Comparison of ENCODE assay signal across 10 mouse cellular contexts in genomic region chr19:40511100-40511439, GRCm38 (mm10). TPM values are rescaled to one million over a fixed set of nuclear protein-coding genes. Genes with fewer than 3 reads are reported as not detected.
DNase-seq lines count a peak whose midpoint lies in the region; ATAC-seq and TF ChIP-seq lines count a peak whose summit lies in the region.
"Had no signal": no experiment of that assay in that cellular context is flagged by ENCODE, and none has a peak within 500 bp of the region (broad histone marks: within the 10 kb centered on the region; RNA-seq: fewer than 3 reads in every experiment).

No protein-coding gene starts in this region.

- H3K27me3 ChIP-seq in heart, embryonic 13.5 days (replicated peaks), result no peaks in the 10 kb centered on the region
- no peaks in the 10 kb centered on the region for H3K27me3 ChIP-seq in ES-Bruce4 (ENCODE audit: control insufficient read depth, insufficient read depth, low read length, poor library complexity, severe bottlenecking)
- H3K27me3 ChIP-seq in forebrain, embryonic 15.5 days, result no peaks in the 10 kb centered on the region
- no peaks in the 10 kb centered on the region for H3K27me3 ChIP-seq in liver, embryonic 16.5 days (ENCODE audit: control insufficient read depth, insufficient read depth, low read depth, low read length)

- peak overlapping the region; percentile 92 for H3K4me2 ChIP-seq in heart, embryonic 13.5 days
- H3K4me2 ChIP-seq in forebrain, embryonic 15.5 days (replicated peaks), result peak overlapping the region; percentile 68
- H3K4me2 ChIP-seq in liver, embryonic 16.5 days (ENCODE audit: low read depth, low read length), result peak overlapping the region; percentile 77

- H3K9me3 ChIP-seq in heart, embryonic 13.5 days, result no peaks in the 10 kb centered on the region
- H3K9me3 ChIP-seq in ES-Bruce4 (replicated peaks; ENCODE audit: control insufficient read depth, insufficient read depth, low read length, poor library complexity, severe bottlenecking), result no peaks in the 10 kb centered on the region
- H3K9me3 ChIP-seq in forebrain, embryonic 15.5 days, result no peaks in the 10 kb centered on the region
- no peaks in the 10 kb centered on the region for H3K9me3 ChIP-seq in liver, embryonic 16.5 days (replicated peaks; ENCODE audit: control insufficient read depth, low read length)

- no peak for ATAC-seq in heart, embryonic 13.5 days (ENCODE audit: extremely low read depth, insufficient number of reproducible peaks, low FRiP score, low TSS enrichment)
- ATAC-seq in forebrain, embryonic 15.5 days (replicated peaks), result no peak
- ATAC-seq in liver, embryonic 16.5 days (ENCODE audit: low read depth), result no peak

- TF ChIP-seq EP300 in ES-Bruce4 (IDR thresholded peaks at IDR 0.05; ENCODE audit: insufficient read depth, low read depth, low read length), result no peak

- H3K36me3 ChIP-seq in heart, embryonic 13.5 days, result peaks cover 8% of the 10 kb centered on the region; the same call in 1 of the 2 replicates
- no peaks in the 10 kb centered on the region for H3K36me3 ChIP-seq in ES-Bruce4 (ENCODE audit: control insufficient read depth, insufficient read depth, low read length, poor library complexity, severe bottlenecking)
- no peaks in the 10 kb centered on the region for H3K36me3 ChIP-seq in forebrain, embryonic 15.5 days
- no peaks in the 10 kb centered on the region for H3K36me3 ChIP-seq in liver, embryonic 16.5 days (ENCODE audit: control insufficient read depth, insufficient read depth)

- H3K4me1 ChIP-seq in heart, embryonic 13.5 days, result peaks cover 41% of the 10 kb centered on the region
- H3K4me1 ChIP-seq in ES-Bruce4 (ENCODE audit: control insufficient read depth, insufficient read depth, low read length), result peaks cover 2% of the 10 kb centered on the region
- H3K4me1 ChIP-seq in forebrain, embryonic 15.5 days, result peaks cover 26% of the 10 kb centered on the region
- peaks cover 36% of the 10 kb centered on the region for H3K4me1 ChIP-seq in liver, embryonic 16.5 days (ENCODE audit: control insufficient read depth, low read depth, low read length)

- TF ChIP-seq CTCF in ES-Bruce4 (IDR thresholded peaks at IDR 0.05; ENCODE audit: low read depth, low read length), result no peak

- 0 out of 2 replicates have a peak overlapping the region, but pooled peaks have one; percentile 93 for H3K27ac ChIP-seq in heart, embryonic 13.5 days (replicated peaks)
- H3K27ac ChIP-seq in ES-Bruce4 (ENCODE audit: insufficient read depth, low read length), result peak overlapping the region; percentile 45
- no peak overlapping the region for H3K27ac ChIP-seq in forebrain, embryonic 15.5 days (replicated peaks)
- peak overlapping the region; percentile 94 for H3K27ac ChIP-seq in liver, embryonic 16.5 days (ENCODE audit: low read length)

- 64% methylated on average over 8 of the region's 8 CpGs for WGBS in heart, embryonic 13.5 days
- WGBS in forebrain, embryonic 15.5 days, result 68% methylated on average over 8 of the region's 8 CpGs
- WGBS in liver, embryonic 16.5 days (ENCODE audit: insufficient replicate concordance), result 73% methylated on average over 8 of the region's 8 CpGs

- H3K4me3 ChIP-seq in heart, embryonic 13.5 days, result peak overlapping the region; percentile 74
- H3K4me3 ChIP-seq in ES-Bruce4 (ENCODE audit: low read depth, low read length), result no peak overlapping the region
- H3K4me3 ChIP-seq in forebrain, embryonic 15.5 days, result peak overlapping the region; percentile 69
- H3K4me3 ChIP-seq in liver, embryonic 16.5 days (ENCODE audit: low read depth, low read length), result peak overlapping the region; percentile 87
- H3K4me3 ChIP-seq: megakaryocyte, embryonic 14.5 days had no signal

- H3K9ac ChIP-seq in heart, embryonic 13.5 days, result peak overlapping the region; percentile 93
- H3K9ac ChIP-seq in ES-Bruce4 (ENCODE audit: low read depth, poor library complexity, severe bottlenecking), result no peak overlapping the region
- peak overlapping the region; percentile 8; the same call in 1 of the 2 replicates for H3K9ac ChIP-seq in forebrain, embryonic 15.5 days (replicated peaks)
- peak overlapping the region; percentile 90 for H3K9ac ChIP-seq in liver, embryonic 16.5 days (ENCODE audit: low read depth, low read length)

- DNase-seq in heart, adult 18-20 months, result no peak
- no peak for DNase-seq in T-cell, adult 2 months (ENCODE audit: low spot score)
- DNase-seq in testis, postnatal 10 days (ENCODE audit: low spot score), result no peak
- no peak for DNase-seq in urinary bladder, postnatal 25 days (ENCODE audit: low spot score)
- DNase-seq: right cerebral cortex, postnatal 4 days had no signal

- no peak for TF ChIP-seq POLR2A in ES-Bruce4 (IDR thresholded peaks at IDR 0.05; ENCODE audit: insufficient read depth, low read length)

RNA-seq across cellular contexts. Expression of gene Sorbs1, which starts 2.5 kb away (rescaled TPM):
- polyA plus RNA-seq in heart, embryonic 13.5 days (2015; fragmentation: Nextera tagmentation; extraction: Ambion mirVana), result 65.4 and 74.3 TPM in 2 replicates
- total RNA-seq in heart, adult 18-20 months (2021), result 100 to 1,000 TPM; 642 to 766 TPM
- 80.7 and 84.4 TPM in 2 replicates for polyA plus RNA-seq in ES-Bruce4 (2011; ENCODE audit: insufficient read depth, insufficient read length, low read depth, missing spikeins)
- 111 and 118 TPM in 2 replicates for polyA plus RNA-seq in forebrain, embryonic 15.5 days (2015; fragmentation: Nextera tagmentation; extraction: Ambion mirVana)
- 37.7 and 39.6 TPM in 2 replicates for polyA plus RNA-seq in liver, embryonic 16.5 days (2015; fragmentation: Nextera tagmentation; extraction: Ambion mirVana)
